Mouse (Mus musculus): ENCODE measurements around the gene 4921504E06Rik.

DNA sequence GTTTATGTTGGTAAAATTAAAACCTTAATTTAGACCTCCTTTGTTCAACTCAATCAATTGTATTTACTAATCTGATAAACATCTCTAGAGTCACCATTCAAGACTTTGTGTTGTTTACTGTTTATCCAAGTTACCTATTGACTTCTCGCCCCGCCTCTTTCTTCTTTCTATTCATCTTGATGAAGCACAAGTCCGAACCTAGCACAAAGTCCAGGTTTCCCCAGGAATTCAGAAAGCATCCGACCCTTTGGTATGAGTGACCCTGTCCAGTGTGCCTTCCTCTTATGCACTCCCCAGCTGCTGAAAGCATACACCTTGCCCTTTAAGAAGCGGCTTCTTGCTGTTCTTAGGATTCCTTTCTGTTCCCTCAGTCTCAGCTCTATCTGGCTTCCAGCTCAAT, 41.3 kb downstream of the 4921504E06Rik start:
- TF ChIP-seq CTCF (IDR thresholded peaks at IDR 0.05; ENCODE audit: borderline replicate concordance, insufficient read depth, low read length) (no peak), POLR2A (IDR thresholded peaks at IDR 0.05; ENCODE audit: low read depth, low read length) (no peak)

Measured in embryonic fibroblast, embryonic 13.5 days (primary cell).